Mouse (Mus musculus) stomach, embryonic 14.5 days (tissue): ENCODE results near the gene Tcf15. TPM values are rescaled to one million over a fixed set of nuclear protein-coding genes. Genes with fewer than 3 reads are reported as not detected.
A peak's percentile ranks its signal among the peaks of the same experiment; 100 is the strongest.

ENCODE experiments used
- ATAC-seq: fragments of 200-750 bp; cut with Nextera tagmentation; 2 replicates; pipeline ENCODE4 v1.8.0; 2017; ENCODE audit warnings: low read depth, moderate TSS enrichment; ENCODE audit not compliant: insufficient number of reproducible peaks, insufficient read depth, low FRiP score
- H3K27ac ChIP-seq: fragments of 300-500 bp; sonication (generic); 2 replicates; pipeline ENCODE4 v1.5.1; 2014; ENCODE audit warnings: mild to moderate bottlenecking, low read length, moderate library complexity, mixed read lengths
- H3K27me3 ChIP-seq: fragments of 300-500 bp; sonication (generic); 2 replicates; pipeline ENCODE4 v1.6.1; 2014; ENCODE audit warnings: low read length, control low read depth, mixed read lengths; ENCODE audit not compliant: control insufficient read depth, insufficient read depth
- H3K36me3 ChIP-seq: fragments of 300-500 bp; sonication (generic); 2 replicates; pipeline ENCODE4 v1.6.1; 2014; ENCODE audit warnings: mild to moderate bottlenecking, control low read depth, low read length, moderate library complexity, mixed read lengths; ENCODE audit not compliant: control insufficient read depth, insufficient read depth
- H3K4me1 ChIP-seq: fragments of 300-500 bp; sonication (generic); 2 replicates; pipeline ENCODE4 v1.6.1; 2014; ENCODE audit warnings: low read length, control low read depth, mixed read lengths; ENCODE audit not compliant: control insufficient read depth, insufficient read depth
- H3K4me2 ChIP-seq: fragments of 300-500 bp; sonication (generic); replicated peaks from 2 replicates; pipeline ENCODE4 v1.6.1; 2014; ENCODE audit warnings: low read depth, low read length, control low read depth
- H3K4me3 ChIP-seq: fragments of 300-500 bp; sonication (generic); 2 replicates; pipeline ENCODE4 v1.5.1; 2014; ENCODE audit warnings: low read depth, low read length, control low read depth
- H3K9ac ChIP-seq: fragments of 300-500 bp; sonication (generic); replicated peaks from 2 replicates; pipeline ENCODE4 v1.6.1; 2014; ENCODE audit warnings: low read depth, mild to moderate bottlenecking, control low read depth, low read length, moderate library complexity, mixed read lengths
- H3K9me3 ChIP-seq: fragments of 300-500 bp; sonication (generic); 2 replicates; pipeline ENCODE4 v1.6.1; 2016; ENCODE audit warnings: low read depth, low read length, control low read depth; ENCODE audit not compliant: control insufficient read depth
- WGBS: fragments of 180-500 bp; shearing (Covaris S2); extraction: QIAGEN DNeasy Blood & Tissue Kit; methylation state at CpG from one replicate; pipeline ENCODE4 v1.1.7; 2014; 5-methylcytosine and 5-hydroxymethylcytosine counted together
- polyA plus RNA-seq: library from polyadenylated mRNA; unstranded; fragments of >200 nt; fragmentation: Nextera tagmentation; extraction: Ambion mirVana; gene quantifications from 2 replicates; pipeline ENCODE4 v1.2.1, GENCODE M21; 2014

The Tcf15 gene
- polyA plus RNA-seq, 1 experiment from 2014 or later, result 14.1 TPM

- Histone ChIP-seq H3K36me3 (no peaks in the 10 kb centered on the region), H3K9me3 (no peaks in the 10 kb centered on the region), H3K27me3 (no peaks in the 10 kb centered on the region), H3K27ac (no peak overlapping the region), H3K9ac (no peak overlapping the region), H3K4me3 (no peak overlapping the region), H3K4me2 (no peak overlapping the region), H3K4me1 (no peaks in the 10 kb centered on the region)
- no peak for ATAC-seq
- 43% methylated on average over 8 of the region's 8 CpGs for WGBS
Measured at GRCm38 (mm10) chr2:152132691-152133090, 10.7 kb upstream of the Tcf15 start.

- Histone ChIP-seq H3K4me1 (peaks cover 20% of the 10 kb centered on the region), H3K27ac (no peak overlapping the region), H3K4me2 (no peak overlapping the region), H3K36me3 (no peaks in the 10 kb centered on the region), H3K9ac (no peak overlapping the region), H3K27me3 (no peaks in the 10 kb centered on the region; the same call in 1 of the 2 replicates), H3K4me3 (no peak overlapping the region), H3K9me3 (no peaks in the 10 kb centered on the region)
- 72% methylated on average over 10 of the region's 10 CpGs for WGBS
- no peak for ATAC-seq
Measured at GRCm38 (mm10) chr2:152139191-152139987, 4.0 kb upstream of the Tcf15 start.

GRCm38 (mm10) chr2:152140941-152141340 is 2.4 kb upstream of the Tcf15 start:
- H3K4me2 ChIP-seq, result no peak overlapping the region
- H3K27ac ChIP-seq, result no peak overlapping the region
- H3K4me3 ChIP-seq, result no peak overlapping the region
- H3K27me3 ChIP-seq, result no peaks in the 10 kb centered on the region; the same call in 1 of the 2 replicates
- H3K9me3 ChIP-seq, result no peaks in the 10 kb centered on the region
- no peak overlapping the region for H3K9ac ChIP-seq
- WGBS, result 43% methylated on average over 11 of the region's 11 CpGs
- H3K36me3 ChIP-seq, result no peaks in the 10 kb centered on the region
- H3K4me1 ChIP-seq, result peaks cover 20% of the 10 kb centered on the region
- ATAC-seq, result no peak

DNA sequence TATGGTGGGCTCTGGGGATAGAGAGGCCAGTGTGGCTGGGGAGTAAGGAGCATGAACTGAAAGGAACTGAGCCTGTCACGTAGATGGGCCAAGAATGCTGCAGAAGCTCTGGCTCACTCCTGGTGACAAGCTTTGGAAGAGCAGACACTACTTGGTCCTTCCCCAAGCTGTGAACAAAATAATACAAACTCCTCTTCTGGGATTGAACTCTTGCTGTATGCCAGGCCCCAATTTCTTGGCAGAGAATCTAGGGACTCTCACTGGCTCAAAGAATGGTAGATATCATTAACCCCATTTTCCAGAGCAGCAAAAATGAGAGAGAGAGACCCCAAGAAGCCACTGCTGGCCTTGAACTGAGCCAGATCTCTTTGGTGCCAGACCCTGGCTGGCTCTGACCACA is 1.9 kb upstream of the Tcf15 start:
- peaks cover 20% of the 10 kb centered on the region for H3K4me1 ChIP-seq
- no peaks in the 10 kb centered on the region for H3K9me3 ChIP-seq
- no peak overlapping the region for H3K9ac ChIP-seq
- no peak for ATAC-seq
- peak overlapping the region; percentile 88 for H3K4me2 ChIP-seq
- no peaks in the 10 kb centered on the region for H3K36me3 ChIP-seq
- peak overlapping the region; percentile 2; the same call in 1 of the 2 replicates for H3K27ac ChIP-seq
- peak overlapping the region; percentile 32 for H3K4me3 ChIP-seq
- H3K27me3 ChIP-seq, result no peaks in the 10 kb centered on the region; the same call in 1 of the 2 replicates
- WGBS, result 57% methylated on average over 1 of the region's 1 CpGs

- Histone ChIP-seq H3K9ac (no peak overlapping the region; the same call in 1 of the 2 replicates), H3K27ac (peak overlapping the region; percentile 2; the same call in 1 of the 2 replicates), H3K9me3 (no peaks in the 10 kb centered on the region), H3K27me3 (no peaks in the 10 kb centered on the region; the same call in 1 of the 2 replicates), H3K4me1 (peaks cover 20% of the 10 kb centered on the region), H3K36me3 (no peaks in the 10 kb centered on the region), H3K4me3 (peak overlapping the region; percentile 32), H3K4me2 (peak overlapping the region; percentile 88)
- under 1% methylated on average over 13 of the region's 13 CpGs for whole genome bisulfite sequencing
- peak; percentile 82; the same call in 1 of the 2 replicates for ATAC-seq
Measured at GRCm38 (mm10) chr2:152142046-152142445, 1.3 kb upstream of the Tcf15 start.

DNA sequence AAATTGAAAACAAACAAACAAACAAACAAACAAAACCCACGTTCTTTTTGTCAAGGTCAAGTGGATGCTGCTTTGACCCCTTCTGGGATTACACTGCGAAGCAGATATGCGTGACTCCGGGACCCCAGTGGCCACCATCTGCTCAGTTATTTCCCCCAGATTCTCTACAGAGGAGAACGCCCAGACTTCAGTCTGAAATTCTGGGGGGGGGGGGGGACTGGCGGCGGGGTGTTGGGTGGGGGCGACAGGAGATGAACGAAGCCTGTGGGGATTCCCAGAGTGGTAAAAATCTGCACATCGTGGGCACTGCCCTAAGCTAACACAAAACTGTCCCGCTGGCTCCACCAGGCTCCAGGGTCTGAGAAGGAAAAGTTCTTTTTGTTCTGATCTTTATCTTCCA is 790 bp upstream of the Tcf15 start:
- no peak for ATAC-seq
- H3K27ac ChIP-seq, result no peak overlapping the region
- H3K27me3 ChIP-seq, result no peaks in the 10 kb centered on the region; the same call in 1 of the 2 replicates

GRCm38 (mm10) chr2:152144158-152144450 is 743 bp downstream of the Tcf15 start:
- Histone ChIP-seq H3K9ac (peak overlapping the region; percentile 21; the same call in 1 of the 2 replicates), H3K4me2 (peak overlapping the region; percentile 88), H3K36me3 (no peaks in the 10 kb centered on the region), H3K4me1 (peaks cover 20% of the 10 kb centered on the region), H3K4me3 (peak overlapping the region; percentile 49), H3K27ac (no peak overlapping the region), H3K9me3 (no peaks in the 10 kb centered on the region), H3K27me3 (no peaks in the 10 kb centered on the region; the same call in 1 of the 2 replicates)
- WGBS, result 23% methylated on average over 9 of the region's 9 CpGs
- no peak for ATAC-seq

More for the DNA sequence above, 790 bp upstream of the Tcf15 start:
- Histone ChIP-seq H3K4me1 (peaks cover 20% of the 10 kb centered on the region), H3K9ac (no peak overlapping the region), H3K4me3 (peak overlapping the region; percentile 32), H3K36me3 (no peaks in the 10 kb centered on the region), H3K9me3 (no peaks in the 10 kb centered on the region), H3K4me2 (peak overlapping the region; percentile 88)
- WGBS, result 9% methylated on average over 11 of the region's 11 CpGs

DNA sequence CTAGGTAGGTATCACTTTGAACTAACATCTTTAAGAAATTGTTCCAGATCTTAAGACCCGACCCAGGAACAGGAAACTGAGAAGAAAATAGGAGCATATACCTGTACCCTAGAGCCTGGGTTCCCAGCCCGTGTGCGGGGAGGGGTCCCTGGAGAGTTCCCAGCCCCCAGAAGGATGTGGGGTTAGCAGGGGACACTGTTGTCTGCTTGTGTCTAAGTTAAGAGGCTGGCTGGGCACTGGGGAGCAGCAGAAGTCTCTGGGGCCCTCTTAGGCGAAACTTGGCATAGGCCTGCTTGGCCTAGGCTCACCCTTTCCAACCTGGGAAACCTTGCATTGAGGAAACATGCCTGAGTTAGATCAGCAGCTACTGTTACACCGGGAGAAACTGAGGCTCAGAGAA is 1.1 kb downstream of the Tcf15 start:
- no peak overlapping the region for H3K27ac ChIP-seq
- no peaks in the 10 kb centered on the region; the same call in 1 of the 2 replicates for H3K27me3 ChIP-seq
- H3K4me3 ChIP-seq, result peak overlapping the region; percentile 49
- no peak for ATAC-seq
- 73% methylated on average over 5 of the region's 5 CpGs for WGBS
- peaks cover 20% of the 10 kb centered on the region for H3K4me1 ChIP-seq
- no peaks in the 10 kb centered on the region for H3K36me3 ChIP-seq
- no peak overlapping the region for H3K9ac ChIP-seq
- H3K4me2 ChIP-seq, result peak overlapping the region; percentile 88
- H3K9me3 ChIP-seq, result no peaks in the 10 kb centered on the region
